Mouse (Mus musculus): Measurements from ENCODE around the gene 3110040M04Rik.

Gene 3110040M04Rik

GRCm38 (mm10) chr1:151237780-151238179, 33.9 kb downstream of the 3110040M04Rik start:
- WGBS: 91% methylated on average over 3 of the region's 3 CpGs

- 84% methylated on average over 4 of the region's 4 CpGs for WGBS
These were observed 39.4 kb downstream of the 3110040M04Rik start for GRCm38 (mm10) chr1:151243332-151243731.

- 93% methylated on average over 5 of the region's 5 CpGs for WGBS
These were observed 40.1 kb downstream of the 3110040M04Rik start for GRCm38 (mm10) chr1:151244013-151244412.

GRCm38 (mm10) chr1:151244761-151245160, 40.8 kb downstream of the 3110040M04Rik start:
- WGBS: 92% methylated on average over 4 of the region's 4 CpGs

GRCm38 (mm10) chr1:151245165-151245564, 41.2 kb downstream of the 3110040M04Rik start:
- 82% methylated on average over 10 of the region's 10 CpGs for WGBS

GRCm38 (mm10) chr1:151245846-151246245, 41.9 kb downstream of the 3110040M04Rik start:
- 86% methylated on average over 2 of the region's 2 CpGs for WGBS

GRCm38 (mm10) chr1:151250109-151250508, 46.2 kb downstream of the 3110040M04Rik start:
- WGBS: 87% methylated on average over 3 of the region's 3 CpGs

GRCm38 (mm10) chr1:151250529-151251193, 46.7 kb downstream of the 3110040M04Rik start:
- WGBS: 42% methylated on average over 18 of the region's 18 CpGs

- 74% methylated on average over 14 of the region's 14 CpGs for WGBS
These were observed 47.5 kb downstream of the 3110040M04Rik start for GRCm38 (mm10) chr1:151251194-151252010.
